Mouse (Mus musculus) cerebellum, adult (tissue): Measurements from ENCODE around the gene Tes.

Experiments
- ATAC-seq: cut with Nextera tagmentation; 2 replicates; pipeline ENCODE4 v1.9.2; 2017; ENCODE audit warnings: mild to moderate bottlenecking, moderate library complexity, mixed read lengths; ENCODE audit not compliant: insufficient number of reproducible peaks, low FRiP score, low TSS enrichment

Gene Tes

DNA sequence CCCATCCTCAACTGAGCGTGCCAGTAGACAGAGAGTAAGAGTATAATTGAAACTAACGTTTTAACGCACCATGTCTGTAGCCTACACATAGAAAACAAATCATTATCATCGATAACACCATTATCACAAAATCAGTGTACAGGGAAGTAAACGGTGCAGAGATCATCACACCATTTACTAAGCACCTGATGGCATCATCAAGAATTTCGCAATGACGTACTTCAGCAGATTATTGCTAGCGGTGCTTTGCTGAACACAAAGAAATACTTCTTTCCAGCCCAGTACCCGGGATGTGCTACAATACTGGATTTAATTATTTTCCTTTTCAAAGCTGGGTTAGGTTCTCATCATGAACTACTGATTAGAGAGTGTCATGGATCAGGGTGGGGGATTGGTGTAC, 12.3 kb downstream of the Tes start:
- no peak for ATAC-seq

DNA sequence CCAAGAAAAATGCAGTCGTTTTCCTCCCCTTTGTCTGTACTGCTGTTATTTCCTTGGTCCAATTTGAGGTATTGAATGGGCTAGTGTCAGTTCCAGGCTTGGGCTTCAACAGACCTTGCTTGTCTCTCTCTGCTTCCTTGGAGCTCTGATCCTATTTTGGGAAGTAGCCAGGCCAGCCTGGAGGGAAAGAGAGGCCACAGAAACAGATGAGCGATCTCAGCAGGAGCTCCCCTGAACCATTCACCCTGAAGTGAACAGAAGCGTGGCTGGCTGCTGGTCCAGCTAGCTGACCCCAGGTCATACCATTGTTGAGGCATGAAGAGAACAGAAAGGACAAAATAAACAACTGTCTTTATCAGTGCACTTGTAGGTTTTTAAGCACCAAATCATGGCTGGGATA, 12.8 kb downstream of the Tes start:
- ATAC-seq = no peak

DNA sequence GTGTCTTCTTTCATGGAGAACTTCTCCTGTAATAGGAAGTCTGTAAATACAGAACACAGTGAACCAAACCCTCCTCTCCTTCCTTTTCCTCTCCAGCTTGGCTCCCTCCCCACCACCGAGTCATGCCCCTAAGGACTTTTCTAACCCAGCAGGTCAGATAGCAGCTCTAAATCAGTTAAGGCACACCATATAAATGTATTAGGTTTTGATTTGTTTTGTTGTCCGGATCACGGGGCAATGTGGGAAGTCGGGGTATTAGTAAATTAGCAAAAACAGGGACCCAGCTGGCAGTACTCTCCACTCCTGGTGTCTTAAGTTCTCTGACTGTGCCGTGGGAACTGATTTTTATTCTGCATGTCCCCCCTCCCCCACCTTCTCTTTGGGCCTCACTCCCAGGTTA, 14.4 kb downstream of the Tes start:
- ATAC-seq = no peak

DNA sequence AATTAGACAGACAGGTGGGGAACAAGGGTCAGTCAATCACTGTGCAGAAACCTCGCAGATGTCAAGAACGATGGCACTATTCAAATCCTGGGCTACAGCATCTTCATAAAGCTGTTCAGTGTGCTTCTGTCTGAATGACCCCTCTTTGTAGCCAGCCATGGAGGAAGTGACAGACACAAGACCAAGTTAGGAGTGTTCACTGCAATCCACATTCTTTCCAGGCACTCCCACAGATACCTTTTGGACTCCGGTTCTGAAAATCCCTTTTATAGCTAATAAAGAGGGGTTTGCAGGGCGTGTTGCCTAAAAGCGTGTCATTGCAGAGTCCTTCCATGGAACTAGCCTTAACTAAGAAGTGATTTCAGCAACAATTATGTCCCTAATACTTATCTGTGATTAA, 14.9 kb downstream of the Tes start:
- ATAC-seq = no peak

DNA sequence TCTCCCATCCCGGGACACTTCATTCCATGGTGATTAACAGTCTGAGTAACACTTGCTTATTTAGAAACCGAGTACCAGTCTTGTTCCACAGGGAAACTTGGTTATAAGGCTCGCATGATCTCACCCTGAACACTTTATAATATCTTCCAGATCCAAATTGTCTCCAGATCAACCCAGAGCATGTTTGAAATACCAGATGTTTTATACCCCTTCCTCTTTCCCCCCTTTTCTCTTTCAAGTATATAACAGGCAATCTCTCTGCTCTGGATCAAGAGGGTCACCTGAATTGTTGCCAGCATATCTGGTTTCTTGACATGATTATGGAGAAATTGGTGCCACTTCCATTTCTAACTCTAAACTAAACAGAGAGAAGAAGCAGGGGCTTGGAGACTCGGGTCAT, 17.3 kb downstream of the Tes start:
- ATAC-seq = no peak

DNA sequence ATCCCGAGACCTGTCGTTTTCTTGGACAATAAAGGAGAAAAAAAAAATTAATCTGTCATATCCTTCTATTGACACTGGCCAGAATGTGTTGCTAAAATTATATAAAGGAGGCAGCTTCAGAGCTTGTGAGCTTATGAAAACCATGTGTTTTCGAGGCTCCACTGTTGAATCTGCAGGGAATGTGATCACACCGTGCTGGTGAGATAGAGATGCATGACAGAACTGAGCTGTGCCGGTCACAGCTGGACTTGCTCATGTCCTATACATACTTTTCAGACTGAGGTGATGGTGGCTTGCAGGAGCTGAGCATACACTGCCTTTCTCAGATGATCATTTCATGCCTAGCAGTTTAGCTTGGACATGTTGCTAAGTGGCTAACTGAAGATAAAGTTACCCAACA, 17.9 kb downstream of the Tes start:
- ATAC-seq = no peak

DNA sequence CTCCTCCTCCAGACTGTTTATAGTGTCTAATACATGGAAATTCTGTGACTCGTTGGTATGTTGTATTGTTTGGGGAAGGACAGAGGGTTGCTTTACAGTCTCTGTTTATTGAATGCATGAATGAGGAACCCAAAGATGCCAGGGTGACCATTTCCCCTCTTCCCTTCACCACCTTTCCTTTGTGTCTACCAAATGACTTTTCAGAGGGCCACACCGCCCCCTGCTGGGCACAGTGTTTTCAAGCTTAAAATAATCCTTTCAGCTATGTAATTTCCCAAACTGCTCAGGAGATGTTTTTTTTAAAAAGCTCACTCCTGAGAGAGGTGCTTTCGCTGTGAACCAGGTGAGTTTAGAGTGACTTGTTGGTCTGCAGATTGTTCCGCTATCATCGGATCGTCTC, 22.5 kb downstream of the Tes start:
- ATAC-seq = no peak

DNA sequence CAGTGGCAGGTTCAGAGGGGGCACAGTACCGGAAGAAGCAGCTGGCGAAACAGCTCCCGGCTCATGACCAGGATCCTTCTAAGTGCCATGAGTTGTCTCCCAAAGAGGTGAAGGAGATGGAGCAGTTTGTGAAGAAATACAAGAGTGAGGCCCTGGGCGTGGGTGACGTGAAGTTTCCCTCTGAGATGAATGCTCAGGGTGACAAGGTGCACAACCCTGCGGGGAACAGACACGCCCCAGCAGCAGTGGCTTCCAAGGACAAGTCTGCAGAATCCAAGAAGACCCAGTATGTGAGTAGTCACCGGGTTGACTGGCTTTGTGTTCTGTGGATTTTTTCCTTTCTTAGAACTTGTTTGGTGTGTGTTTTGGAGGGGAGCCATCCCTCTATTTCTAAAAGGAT, 32.4 kb downstream of the Tes start:
- no peak for ATAC-seq

DNA sequence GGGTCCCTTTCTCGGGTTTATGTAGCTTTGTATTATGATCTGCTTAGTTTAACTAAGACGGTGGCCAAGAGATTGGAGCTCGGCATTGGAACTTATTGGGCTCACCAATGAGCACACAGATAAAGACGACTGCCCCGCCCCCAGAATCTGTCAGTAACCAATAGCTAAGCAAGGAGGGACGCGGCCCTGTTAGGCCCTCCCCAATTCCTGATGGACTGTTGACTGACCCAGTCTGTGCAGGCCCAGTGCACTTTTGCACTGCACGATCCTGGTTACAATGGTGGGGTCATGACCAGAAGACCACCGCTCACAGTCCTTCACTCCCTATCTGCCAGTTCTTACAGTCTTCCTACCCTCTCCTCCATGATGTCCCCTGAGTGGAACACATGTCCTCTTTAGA, 33.6 kb downstream of the Tes start:
- peak; percentile 12; the same call in 1 of the 2 replicates for ATAC-seq

DNA sequence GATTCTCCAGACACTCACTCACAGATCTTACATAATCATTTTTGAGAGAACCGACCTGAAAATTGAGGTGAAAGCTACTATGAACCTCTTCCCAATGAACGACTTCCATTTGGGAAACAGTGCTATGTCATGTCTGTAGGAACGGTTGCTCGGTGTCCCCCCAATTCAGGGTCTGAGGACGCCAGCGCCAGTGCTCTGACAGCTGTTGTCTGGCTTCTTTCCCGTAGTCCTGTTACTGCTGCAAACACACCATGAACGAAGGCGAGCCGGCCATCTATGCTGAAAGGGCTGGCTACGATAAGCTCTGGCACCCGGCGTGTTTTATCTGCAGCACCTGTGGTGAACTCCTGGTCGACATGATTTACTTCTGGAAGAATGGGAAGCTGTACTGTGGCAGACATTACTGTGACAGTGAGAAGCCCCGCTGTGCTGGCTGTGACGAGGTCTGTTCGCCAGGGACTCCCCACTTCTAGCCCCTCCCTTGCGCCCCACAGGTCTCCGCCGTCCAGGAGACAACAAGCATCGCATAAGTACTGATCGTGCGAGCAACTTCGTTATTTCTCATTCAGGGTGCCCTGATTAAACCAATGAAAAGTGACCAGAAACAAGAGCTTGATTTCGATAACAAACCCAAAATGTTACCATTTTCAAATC, 34.7 kb downstream of the Tes start:
- no peak for ATAC-seq

DNA sequence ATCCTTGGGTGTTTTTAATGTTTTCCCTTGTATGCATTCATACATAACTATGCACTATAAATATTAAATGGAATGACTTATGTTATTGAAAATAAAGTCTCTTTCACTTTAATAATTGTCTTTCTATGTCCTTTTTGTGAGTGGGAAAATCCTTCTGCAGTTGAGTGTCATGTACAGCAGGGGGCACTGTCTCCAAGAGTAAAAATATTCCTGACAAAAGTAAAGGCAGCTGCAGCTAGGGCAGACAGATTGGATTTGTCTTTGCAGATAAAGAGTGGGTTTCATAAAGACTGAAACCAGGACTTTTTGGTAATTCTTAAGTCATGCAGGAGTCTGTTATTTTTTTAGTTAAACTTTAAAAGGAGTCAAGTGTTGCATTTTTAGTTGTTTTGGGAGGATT, 40.8 kb downstream of the Tes start:
- no peak for ATAC-seq

DNA sequence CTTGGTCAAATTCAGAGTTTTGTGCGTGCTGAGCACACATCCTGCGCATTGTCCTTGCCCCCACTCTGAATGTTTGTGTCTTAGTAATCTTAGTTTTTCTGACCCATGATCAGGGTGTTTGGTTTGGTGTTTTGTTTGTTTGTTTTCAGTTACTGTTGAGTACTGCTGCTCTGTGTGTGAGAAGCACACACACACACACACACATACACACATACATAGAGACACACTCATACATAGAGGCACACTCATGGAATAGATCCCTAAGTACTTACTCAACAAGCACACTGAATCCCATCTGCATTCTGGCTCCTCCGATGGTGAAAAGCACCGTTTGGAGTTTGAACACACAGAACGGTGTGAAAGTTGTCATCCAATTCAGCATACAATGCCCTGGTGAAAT, 41.5 kb downstream of the Tes start:
- no peak for ATAC-seq

DNA sequence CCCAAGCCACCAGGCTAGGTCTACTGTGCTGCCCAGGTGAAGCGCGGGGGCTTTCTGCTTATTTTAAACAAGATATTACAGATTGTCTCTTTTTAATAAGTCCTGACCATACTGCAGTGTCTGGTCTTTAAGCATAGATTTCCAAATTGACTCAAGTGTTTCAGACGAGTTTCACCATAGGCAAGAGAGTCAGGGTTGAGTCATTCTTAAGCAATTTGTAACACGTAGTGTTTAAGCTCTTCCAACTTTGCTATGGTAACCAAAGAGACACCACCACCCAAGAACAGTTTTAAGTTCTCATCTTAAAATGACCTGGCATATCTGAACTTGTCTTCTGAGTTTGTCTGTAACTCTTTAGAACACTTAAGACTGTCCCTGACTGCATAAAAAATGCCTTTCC, 44.3 kb downstream of the Tes start:
- ATAC-seq = no peak

DNA sequence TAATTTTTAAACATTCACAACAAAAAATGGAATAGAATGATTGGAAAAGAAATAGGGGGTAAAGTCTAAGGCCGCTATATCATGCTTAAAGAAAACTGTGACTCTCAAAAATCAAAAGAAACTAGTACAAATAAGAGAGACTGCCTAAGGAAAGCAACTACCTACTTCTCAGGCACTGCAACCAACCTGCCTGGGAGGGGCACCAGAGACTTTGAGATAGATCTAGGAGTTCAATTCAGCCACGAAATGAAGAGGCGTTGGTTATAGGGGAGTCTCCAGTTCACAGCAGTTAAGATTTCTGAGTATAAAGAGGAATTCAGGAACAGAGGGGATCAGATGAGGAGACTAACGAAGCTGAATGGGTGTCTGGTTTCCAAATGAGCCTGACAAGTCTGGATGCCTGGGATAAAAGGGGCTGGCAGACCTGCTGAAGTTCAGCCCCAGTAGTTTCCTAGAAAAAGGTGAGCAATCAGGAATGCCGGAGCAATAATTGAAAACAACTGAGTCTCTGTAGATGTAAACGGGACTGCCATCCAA, 45.7 kb downstream of the Tes start:
- no peak for ATAC-seq

DNA sequence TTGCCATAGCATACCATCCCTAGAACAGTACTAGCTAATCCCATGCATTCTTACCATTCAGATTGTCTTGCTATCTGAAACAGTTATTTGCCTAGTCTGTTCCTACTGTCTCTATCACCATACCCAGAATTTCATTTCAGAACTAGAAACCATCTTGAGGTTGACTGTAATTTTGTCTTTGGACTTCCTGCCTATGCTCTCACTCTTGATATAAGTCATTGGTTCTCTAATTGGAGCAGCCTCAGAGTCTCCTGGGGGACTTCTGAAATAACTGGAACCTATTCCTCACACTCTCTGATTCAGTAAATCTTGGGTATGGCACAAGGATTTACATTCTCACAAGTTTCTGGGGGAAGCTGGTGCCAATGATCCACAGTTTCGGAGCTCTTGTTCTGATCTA, 47.1 kb downstream of the Tes start:
- ATAC-seq = no peak

DNA sequence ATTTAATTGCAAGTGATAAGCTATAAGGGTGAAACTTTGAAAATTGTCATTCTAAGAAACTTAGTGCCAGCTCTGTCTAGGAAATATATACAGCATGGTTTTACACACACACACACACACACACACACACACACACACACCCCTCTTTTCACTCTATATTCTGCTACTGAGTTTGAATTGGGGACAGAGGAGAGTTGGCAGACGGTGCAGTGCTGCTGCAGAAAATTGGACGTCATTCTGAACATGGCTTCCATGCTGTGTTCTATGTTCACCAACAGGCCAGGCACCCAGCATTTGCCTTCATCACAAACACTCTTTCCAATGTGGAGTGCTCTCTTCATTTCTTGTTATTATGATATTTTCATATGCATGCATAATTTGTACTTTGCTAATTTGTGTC, 48.0 kb downstream of the Tes start:
- no peak for ATAC-seq

DNA sequence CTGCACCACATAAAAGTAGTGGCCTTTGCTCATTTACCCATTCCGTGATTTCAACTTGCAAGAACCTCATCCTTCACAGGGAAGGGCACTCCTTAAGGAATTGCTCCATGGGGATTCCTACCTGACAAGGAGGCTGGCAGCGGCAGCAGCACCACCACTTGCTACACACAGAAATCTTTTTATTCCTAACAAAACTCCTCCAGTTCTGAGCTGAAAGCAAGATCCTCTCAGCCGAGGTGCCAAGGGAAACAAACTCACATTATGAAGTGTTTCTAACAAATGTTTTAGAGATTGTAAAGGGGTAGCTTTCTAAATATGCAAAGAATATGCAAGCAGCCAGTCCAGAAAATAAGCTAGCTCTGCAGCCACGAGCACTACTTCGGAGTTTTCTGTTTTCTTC, 49.6 kb downstream of the Tes start:
- no peak for ATAC-seq

DNA sequence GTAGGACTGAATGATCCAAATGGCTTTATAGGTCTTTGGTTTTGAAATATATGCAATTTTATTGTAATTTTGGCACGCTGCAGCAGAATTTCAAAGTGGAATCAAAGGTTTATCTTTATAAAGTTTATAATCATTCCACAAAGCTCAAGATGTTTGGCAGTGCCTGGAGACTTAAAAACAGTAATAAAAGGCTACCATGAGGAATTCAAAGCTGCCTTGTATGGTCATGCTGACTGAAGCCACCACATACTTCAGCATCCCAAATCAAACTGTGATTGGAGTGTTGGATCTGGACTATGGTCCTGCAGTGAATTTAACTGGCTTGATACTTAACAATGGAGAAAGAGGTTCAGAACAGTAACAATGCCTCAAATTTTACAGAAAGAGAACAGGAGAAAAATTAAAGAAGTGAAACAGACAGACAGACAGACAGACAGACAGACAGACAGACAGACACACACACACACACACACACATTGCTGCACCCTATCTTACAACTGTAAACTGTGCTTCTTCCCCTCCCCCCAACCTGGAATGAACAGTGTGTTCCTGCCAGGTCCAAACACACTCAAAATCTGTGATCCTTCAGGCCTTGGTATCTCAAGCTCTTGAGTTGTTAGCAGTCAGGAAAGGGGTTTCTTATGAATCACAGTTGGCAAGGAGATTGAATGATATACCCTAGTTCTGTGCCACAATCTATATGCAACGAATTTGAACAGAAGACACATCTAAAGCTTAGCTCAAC, 50.3 kb downstream of the Tes start:
- ATAC-seq = no peak

DNA sequence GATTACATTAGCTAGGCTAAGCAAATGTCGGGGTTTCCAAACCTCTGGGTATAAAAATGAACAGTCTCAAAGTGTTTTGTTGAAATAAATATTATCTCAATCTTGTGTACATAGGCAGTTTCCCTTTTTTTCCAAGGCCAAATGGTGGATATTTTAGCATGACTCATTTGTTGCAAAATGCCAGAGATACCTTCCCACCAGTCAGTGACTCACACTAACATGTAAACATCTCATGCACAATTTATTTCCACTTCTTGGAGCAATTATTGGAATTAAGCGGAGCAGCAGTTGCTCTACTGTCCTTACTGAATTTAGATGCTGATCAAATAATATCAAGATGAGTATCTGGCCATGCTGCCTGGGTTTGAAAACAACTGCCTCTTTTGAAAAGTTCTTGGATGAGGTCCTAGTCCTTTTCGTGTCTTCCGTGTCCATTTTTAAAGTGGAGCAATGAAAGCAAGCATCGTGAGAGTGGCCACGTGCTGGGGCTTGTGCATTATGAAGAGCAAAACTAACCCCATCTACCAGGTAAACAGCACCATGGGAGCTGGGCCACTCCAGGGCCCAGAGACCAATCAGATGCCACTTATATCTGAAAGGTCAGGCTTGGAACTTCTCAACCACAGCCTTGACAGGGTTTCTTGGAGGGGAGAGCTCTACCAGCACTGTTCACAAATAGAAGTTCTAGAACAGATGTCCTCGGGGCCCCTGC, 54.7 kb downstream of the Tes start:
- no peak for ATAC-seq

DNA sequence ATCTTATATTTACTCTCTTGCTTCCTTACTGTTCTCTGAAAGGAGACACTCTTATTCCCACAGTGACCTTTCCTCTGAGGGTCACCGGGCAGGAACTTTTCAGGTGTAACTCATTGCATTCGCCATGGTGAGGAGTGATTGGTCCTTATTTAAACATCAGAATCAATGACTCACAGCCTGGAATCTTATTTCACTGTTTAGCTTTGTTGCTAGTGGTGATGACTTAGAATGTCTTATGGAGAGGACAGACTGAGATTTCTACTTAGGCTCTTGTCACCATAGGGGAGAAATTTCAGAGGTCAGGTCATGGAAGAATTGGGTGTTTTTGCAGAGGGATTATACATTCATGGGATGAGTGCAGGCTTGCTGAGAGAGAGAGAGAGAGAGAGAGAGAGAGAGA, 75.1 kb downstream of the Tes start:
- no peak for ATAC-seq

DNA sequence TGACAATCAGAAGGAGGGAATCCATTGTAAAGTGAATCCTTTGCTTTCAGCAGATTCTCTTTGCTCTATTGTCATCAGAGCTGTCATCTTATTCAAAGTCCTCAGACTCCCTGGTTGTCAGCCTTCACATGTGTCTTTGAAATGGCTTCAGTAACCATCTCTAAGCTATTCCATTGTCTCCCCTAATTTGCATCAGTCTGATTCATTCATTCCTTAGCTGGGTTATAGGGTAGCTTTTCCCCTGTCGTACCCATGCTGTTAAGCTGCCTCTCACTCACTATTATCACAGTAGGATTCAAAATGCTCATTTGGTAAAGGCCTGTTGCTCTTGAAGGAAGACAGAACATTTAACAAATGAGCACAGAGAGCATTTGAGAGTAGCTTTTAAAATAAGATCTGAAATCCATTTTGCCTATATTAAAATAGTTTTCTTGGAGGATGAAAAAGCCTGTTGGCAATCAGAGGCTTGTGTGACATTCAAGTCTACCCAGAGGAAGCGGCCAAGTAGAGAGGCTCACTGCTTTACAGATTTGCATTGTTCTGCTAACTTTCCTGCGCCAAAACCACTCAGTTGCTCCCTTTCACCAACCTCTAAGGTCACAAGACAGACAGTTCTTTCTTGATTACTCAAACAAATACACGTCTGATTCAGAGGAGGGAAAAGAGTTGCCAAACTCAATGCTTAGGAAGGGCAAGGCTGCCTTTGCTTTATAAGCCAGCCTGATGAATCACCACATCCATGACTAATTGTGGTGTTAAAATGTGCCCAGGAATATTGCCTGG, 77.8 kb downstream of the Tes start:
- ATAC-seq = no peak
